Mouse (Mus musculus): ENCODE measurements around the gene Tnrc6b. TPM values are rescaled to one million over a fixed set of nuclear protein-coding genes. Genes with fewer than 3 reads are reported as not detected.
"Not testable (repeated sequence)": the region's sequence is repeated elsewhere in the genome, so short reads cannot be mapped to it uniquely, and the experiment has no call there.

Gene Tnrc6b
- polyA plus RNA-seq, 1 experiment from 2014 or later, result 35.6 TPM

- WGBS, result 61% methylated on average over 23 of the region's 23 CpGs
- not testable (repeated sequence) for H3K9ac ChIP-seq
- H3K27ac ChIP-seq, result peak overlapping the region; percentile 79; the same call in 1 of the 2 replicates
These were observed 219.7 kb downstream of the Tnrc6b start for GRCm38 (mm10) chr15:80930676-80931320.

GRCm38 (mm10) chr15:80931345-80931960 lies 220.3 kb downstream of the Tnrc6b start:
- H3K4me1 ChIP-seq, result peaks cover 12% of the 10 kb centered on the region
- 83% methylated on average over 9 of the region's 9 CpGs for WGBS
- H3K9ac ChIP-seq, result no peak overlapping the region
- peak overlapping the region; percentile 48; the same call in 1 of the 2 replicates for H3K27ac ChIP-seq
- peak overlapping the region; percentile 0; the same call in 1 of the 2 replicates for H3K4me2 ChIP-seq
- H3K36me3 ChIP-seq, result peaks cover 50% of the 10 kb centered on the region
- H3K4me3 ChIP-seq, result no peak overlapping the region
- no peaks in the 10 kb centered on the region for H3K27me3 ChIP-seq
- no peaks in the 10 kb centered on the region for H3K9me3 ChIP-seq
- ATAC-seq (ENCODE audit: insufficient number of reproducible peaks, insufficient read depth, low FRiP score, low TSS enrichment, low read depth), result no peak

More at GRCm38 (mm10) chr15:80930676-80931320, 219.7 kb downstream of the Tnrc6b start:
- H3K27me3 ChIP-seq; H3K4me2 ChIP-seq; ATAC-seq (ENCODE audit: insufficient number of reproducible peaks, insufficient read depth, low FRiP score, low TSS enrichment, low read depth); H3K4me3 ChIP-seq; H3K9me3 ChIP-seq: not testable (repeated sequence)
- Histone ChIP-seq H3K36me3 (peaks cover 55% of the 10 kb centered on the region), H3K4me1 (peaks cover 12% of the 10 kb centered on the region)

GRCm38 (mm10) chr15:80934841-80935240 lies 223.7 kb downstream of the Tnrc6b start:
- Histone ChIP-seq H3K9me3 (no peaks in the 10 kb centered on the region), H3K4me3 (no peak overlapping the region), H3K4me1 (peaks cover 14% of the 10 kb centered on the region), H3K27me3 (no peaks in the 10 kb centered on the region), H3K9ac (no peak overlapping the region), H3K4me2 (no peak overlapping the region), H3K36me3 (peaks cover 25% of the 10 kb centered on the region), H3K27ac (no peak overlapping the region)
- no peak for ATAC-seq (ENCODE audit: insufficient number of reproducible peaks, insufficient read depth, low FRiP score, low TSS enrichment, low read depth)
- WGBS, result 82% methylated on average over 5 of the region's 5 CpGs

- WGBS, result 54% methylated on average over 3 of the region's 3 CpGs
- Histone ChIP-seq H3K4me1 (peaks cover 5% of the 10 kb centered on the region; the same call in 1 of the 2 replicates), H3K27me3 (no peaks in the 10 kb centered on the region), H3K4me3 (no peak overlapping the region), H3K27ac (no peak overlapping the region), H3K9me3 (no peaks in the 10 kb centered on the region), H3K36me3 (peaks cover 26% of the 10 kb centered on the region), H3K4me2 (no peak overlapping the region), H3K9ac (no peak overlapping the region)
- no peak for ATAC-seq (ENCODE audit: insufficient number of reproducible peaks, insufficient read depth, low FRiP score, low TSS enrichment, low read depth)
These were observed 225.6 kb downstream of the Tnrc6b start for GRCm38 (mm10) chr15:80936686-80937085.

GRCm38 (mm10) chr15:80938615-80939014 lies 227.5 kb downstream of the Tnrc6b start:
- no peak for ATAC-seq (ENCODE audit: insufficient number of reproducible peaks, insufficient read depth, low FRiP score, low TSS enrichment, low read depth)
- Histone ChIP-seq H3K27ac (no peak overlapping the region), H3K27me3 (no peaks in the 10 kb centered on the region), H3K4me1 (peaks cover 5% of the 10 kb centered on the region; the same call in 1 of the 2 replicates), H3K9ac (no peak overlapping the region), H3K9me3 (no peaks in the 10 kb centered on the region), H3K4me2 (no peak overlapping the region), H3K4me3 (no peak overlapping the region), H3K36me3 (peaks cover 17% of the 10 kb centered on the region)
- WGBS, result 75% methylated on average over 4 of the region's 4 CpGs

GRCm38 (mm10) chr15:80939401-80939800 lies 228.3 kb downstream of the Tnrc6b start:
- Histone ChIP-seq H3K9ac (no peak overlapping the region), H3K4me2 (no peak overlapping the region), H3K27me3 (no peaks in the 10 kb centered on the region), H3K9me3 (no peaks in the 10 kb centered on the region), H3K4me3 (no peak overlapping the region), H3K36me3 (peaks cover 10% of the 10 kb centered on the region; the same call in 1 of the 2 replicates), H3K27ac (no peak overlapping the region), H3K4me1 (peaks cover 5% of the 10 kb centered on the region; the same call in 1 of the 2 replicates)
- 89% methylated on average over 5 of the region's 5 CpGs for WGBS
- ATAC-seq (ENCODE audit: insufficient number of reproducible peaks, insufficient read depth, low FRiP score, low TSS enrichment, low read depth), result no peak

GRCm38 (mm10) chr15:80941468-80942040 lies 230.4 kb downstream of the Tnrc6b start:
- WGBS, result 86% methylated on average over 6 of the region's 6 CpGs
- peaks cover 5% of the 10 kb centered on the region; the same call in 1 of the 2 replicates for H3K4me1 ChIP-seq
- no peaks in the 10 kb centered on the region for H3K27me3 ChIP-seq
- H3K36me3 ChIP-seq, result peaks cover 7% of the 10 kb centered on the region; the same call in 1 of the 2 replicates
- ATAC-seq (ENCODE audit: insufficient number of reproducible peaks, insufficient read depth, low FRiP score, low TSS enrichment, low read depth), result no peak
- H3K9ac ChIP-seq, result no peak overlapping the region
- H3K4me3 ChIP-seq, result no peak overlapping the region
- H3K27ac ChIP-seq, result no peak overlapping the region
- no peak overlapping the region for H3K4me2 ChIP-seq
- H3K9me3 ChIP-seq, result no peaks in the 10 kb centered on the region

- Histone ChIP-seq H3K4me2 (no peak overlapping the region), H3K4me1 (peaks cover 12% of the 10 kb centered on the region), H3K9ac (no peak overlapping the region), H3K9me3 (no peaks in the 10 kb centered on the region), H3K4me3 (no peak overlapping the region), H3K27me3 (no peaks in the 10 kb centered on the region), H3K27ac (no peak overlapping the region), H3K36me3 (peaks cover 17% of the 10 kb centered on the region; the same call in 1 of the 2 replicates)
- no peak for ATAC-seq (ENCODE audit: insufficient number of reproducible peaks, insufficient read depth, low FRiP score, low TSS enrichment, low read depth)
- WGBS, result 66% methylated on average over 3 of the region's 3 CpGs
These were observed 234.7 kb downstream of the Tnrc6b start for GRCm38 (mm10) chr15:80945851-80946250.

- Histone ChIP-seq H3K4me3 (peak within 1 kb of the TSS; percentile 89), H3K4me2 (peak within 1 kb of the TSS; percentile 81), H3K9me3 (no peaks in the 10 kb centered on the region), H3K4me1 (peaks cover 12% of the 10 kb centered on the region), H3K36me3 (peaks cover 27% of the 10 kb centered on the region), H3K27me3 (no peaks in the 10 kb centered on the region), H3K27ac (peak within 1 kb of the TSS; percentile 82), H3K9ac (peak within 1 kb of the TSS; percentile 87)
- ATAC-seq (ENCODE audit: insufficient number of reproducible peaks, insufficient read depth, low FRiP score, low TSS enrichment, low read depth), result peak; percentile 84
- WGBS, result under 1% methylated on average over 63 of the region's 63 CpGs
These were observed 237.3 kb downstream of the Tnrc6b start, which contains the start of gene Adsl for GRCm38 (mm10) chr15:80948145-80949135. Adsl (plus strand) TSS chr15:80948490.

GRCm38 (mm10) chr15:80949431-80949830 lies 238.3 kb downstream of the Tnrc6b start:
- Histone ChIP-seq H3K27me3 (no peaks in the 10 kb centered on the region), H3K4me2 (peak overlapping the region; percentile 81)
- 47% methylated on average over 4 of the region's 4 CpGs for WGBS

GRCm38 (mm10) chr15:80950055-80950454 lies 238.9 kb downstream of the Tnrc6b start:
- Histone ChIP-seq H3K4me1 (peaks cover 12% of the 10 kb centered on the region), H3K9ac (peak overlapping the region; percentile 87), H3K9me3 (no peaks in the 10 kb centered on the region), H3K27me3 (no peaks in the 10 kb centered on the region), H3K4me2 (peak overlapping the region; percentile 81), H3K27ac (no peak overlapping the region), H3K36me3 (peaks cover 43% of the 10 kb centered on the region), H3K4me3 (peak overlapping the region; percentile 89)
- 87% methylated on average over 7 of the region's 7 CpGs for WGBS
- ATAC-seq (ENCODE audit: insufficient number of reproducible peaks, insufficient read depth, low FRiP score, low TSS enrichment, low read depth), result no peak

More at GRCm38 (mm10) chr15:80949431-80949830, 238.3 kb downstream of the Tnrc6b start:
- H3K4me3 ChIP-seq, result peak overlapping the region; percentile 89
- H3K27ac ChIP-seq, result no peak overlapping the region
- no peaks in the 10 kb centered on the region for H3K9me3 ChIP-seq
- ATAC-seq (ENCODE audit: insufficient number of reproducible peaks, insufficient read depth, low FRiP score, low TSS enrichment, low read depth), result no peak
- H3K4me1 ChIP-seq, result peaks cover 12% of the 10 kb centered on the region
- H3K36me3 ChIP-seq, result peaks cover 37% of the 10 kb centered on the region
- H3K9ac ChIP-seq, result peak overlapping the region; percentile 87
